In the genomic region with DNA sequence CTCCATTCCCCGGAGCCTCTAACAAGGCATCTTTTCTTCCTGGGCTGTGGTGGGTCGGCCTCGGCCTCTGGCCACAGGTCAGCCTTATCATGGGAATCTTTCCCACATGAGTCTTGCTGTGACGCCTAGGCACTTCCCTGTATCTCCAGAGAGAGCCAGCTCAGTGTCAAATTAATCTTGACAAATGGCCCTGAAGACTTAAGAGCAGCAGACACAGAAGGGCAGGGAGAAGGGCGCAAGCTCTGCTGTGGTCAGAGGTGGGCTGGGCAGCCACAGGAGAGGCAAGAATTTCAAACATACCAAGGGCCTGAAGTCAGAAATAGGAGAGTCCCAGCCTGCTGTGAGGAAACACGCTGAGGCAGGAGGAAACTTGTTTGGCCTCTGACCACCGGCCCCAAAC, we compare ENCODE assay signal across 10 mouse cellular contexts. TPM values are rescaled to one million over a fixed set of nuclear protein-coding genes. Genes with fewer than 3 reads are reported as not detected.
DNase-seq lines count a peak whose midpoint lies in the region; ATAC-seq and TF ChIP-seq lines count a peak whose summit lies in the region.
"Had no signal": no experiment of that assay in that cellular context is flagged by ENCODE, and none has a peak within 500 bp of the region (broad histone marks: within the 10 kb centered on the region; RNA-seq: fewer than 3 reads in every experiment).

No protein-coding gene starts in this region.

- no peaks in the 10 kb centered on the region for H3K36me3 ChIP-seq in kidney, adult 2 months (ENCODE audit: control insufficient read depth, insufficient read depth, low read length)
- H3K36me3 ChIP-seq in kidney, embryonic 14.5 days (ENCODE audit: control insufficient read depth, insufficient read depth, low read length), result no peaks in the 10 kb centered on the region; the same call in 1 of the 2 replicates
- no peaks in the 10 kb centered on the region for H3K36me3 ChIP-seq in heart, postnatal 0 days (replicated peaks; ENCODE audit: control insufficient read depth, insufficient read depth, low read length)
- no peaks in the 10 kb centered on the region for H3K36me3 ChIP-seq in myocyte (ENCODE audit: control insufficient read depth, insufficient read depth)

- intact Hi-C loops in left cerebral cortex, postnatal 4 days (cut with DNase I), result no loop called here

- no peaks in the 10 kb centered on the region for H3K79me2 ChIP-seq in myocyte (ENCODE audit: control insufficient read depth, insufficient read depth)

- H3ac ChIP-seq in myocyte (ENCODE audit: control insufficient read depth, insufficient read length), result no peak overlapping the region

- no peaks in the 10 kb centered on the region for H3K9me3 ChIP-seq in kidney, embryonic 14.5 days (ENCODE audit: control insufficient read depth, low read length)
- H3K9me3 ChIP-seq in heart, postnatal 0 days (replicated peaks; ENCODE audit: control insufficient read depth, low read length), result no peaks in the 10 kb centered on the region

- no peak overlapping the region; the same call in 1 of the 2 replicates for H3K27ac ChIP-seq in kidney, adult 2 months (ENCODE audit: insufficient read depth, low read depth, low read length)
- H3K27ac ChIP-seq in kidney, embryonic 14.5 days (ENCODE audit: low read depth, low read length), result no peak overlapping the region
- H3K27ac ChIP-seq in heart, postnatal 0 days (ENCODE audit: low read depth), result peak overlapping the region; percentile 87

- DNase-seq in kidney, adult 2 months, result peak; percentile 76
- peak; percentile 72 for DNase-seq in adrenal gland, postnatal 14 days
- no peak for DNase-seq in heart, postnatal 0 days (ENCODE audit: low spot score)
- DNase-seq in left cerebral cortex, postnatal 4 days, result no peak
- no peak for DNase-seq in ovary, postnatal 36 days (ENCODE audit: low spot score)
- no peak for DNase-seq in c-Kit-positive CD71-positive TER-119-positive erythroid progenitor cells, embryonic 14.5 days (ENCODE audit: low spot score)
- DNase-seq: cerebellum, postnatal 25 days; gastrocnemius, postnatal 14 days had no signal

- 43% methylated on average over 7 of the region's 7 CpGs for WGBS in kidney, adult 2 months
- WGBS in kidney, embryonic 14.5 days, result 20% methylated on average over 7 of the region's 7 CpGs
- WGBS in heart, postnatal 0 days, result 24% methylated on average over 7 of the region's 7 CpGs

- H3K4me2 ChIP-seq in kidney, embryonic 14.5 days (replicated peaks; ENCODE audit: low read depth, low read length), result no peak overlapping the region
- no peak overlapping the region for H3K4me2 ChIP-seq in heart, postnatal 0 days (ENCODE audit: low read depth, low read length)
- H3K4me2 ChIP-seq in myocyte (ENCODE audit: low read depth), result peak overlapping the region; percentile 70

- TF ChIP-seq CTCF in kidney, adult 2 months (conservative IDR thresholded peaks at IDR 0.05; ENCODE audit: insufficient read depth, insufficient read length, low read depth, low read length), result no peak
- no peak for TF ChIP-seq CTCF in heart, postnatal 0 days (IDR thresholded peaks at IDR 0.05; ENCODE audit: low read depth)

- TF ChIP-seq POLR2A in kidney, adult 2 months (IDR thresholded peaks at IDR 0.05; ENCODE audit: low read depth, low read length), result no peak
- TF ChIP-seq POLR2A in myocyte (IDR thresholded peaks at IDR 0.05; ENCODE audit: insufficient read length, low read depth), result no peak

- H3K4me3 ChIP-seq in kidney, adult 2 months (ENCODE audit: insufficient read depth, low read depth, low read length), result no peak overlapping the region
- no peak overlapping the region for H3K4me3 ChIP-seq in kidney, embryonic 14.5 days (ENCODE audit: low read length)
- H3K4me3 ChIP-seq in heart, postnatal 0 days (ENCODE audit: low read depth, low read length), result no peak overlapping the region
- H3K4me3 ChIP-seq in myocyte, result no peak overlapping the region

- no peak; the same call in 1 of the 2 replicates for ATAC-seq in kidney, embryonic 14.5 days (ENCODE audit: low FRiP score, low TSS enrichment)
- ATAC-seq in heart, postnatal 0 days (ENCODE audit: insufficient read depth, low read depth), result no peak

- no peaks in the 10 kb centered on the region for H3K27me3 ChIP-seq in kidney, adult 2 months (replicated peaks; ENCODE audit: control insufficient read depth, insufficient read depth, low read length)
- H3K27me3 ChIP-seq in kidney, embryonic 14.5 days (ENCODE audit: control insufficient read depth, insufficient read depth, low read length), result no peaks in the 10 kb centered on the region
- H3K27me3 ChIP-seq in heart, postnatal 0 days (ENCODE audit: control insufficient read depth, insufficient read depth, low read length), result no peaks in the 10 kb centered on the region
- H3K27me3 ChIP-seq in myocyte (ENCODE audit: control insufficient read depth, insufficient read depth, insufficient read length), result no peaks in the 10 kb centered on the region

- H3K4me1 ChIP-seq in kidney, adult 2 months (ENCODE audit: control insufficient read depth, insufficient read depth, low read length), result peaks cover 13% of the 10 kb centered on the region; the same call in 1 of the 2 replicates
- H3K4me1 ChIP-seq in kidney, embryonic 14.5 days (ENCODE audit: control insufficient read depth, insufficient read depth, low read length), result peaks cover 24% of the 10 kb centered on the region
- H3K4me1 ChIP-seq in heart, postnatal 0 days (ENCODE audit: control insufficient read depth, insufficient read depth), result peaks cover 52% of the 10 kb centered on the region

- H3K9ac ChIP-seq in kidney, embryonic 14.5 days (ENCODE audit: low read depth, low read length), result no peak overlapping the region
- H3K9ac ChIP-seq in heart, postnatal 0 days (replicated peaks; ENCODE audit: low read depth, low read length), result no peak overlapping the region

- no peak for TF ChIP-seq EP300 in heart, postnatal 0 days (IDR thresholded peaks at IDR 0.05; ENCODE audit: low read depth)

TF ChIP-seq in myocyte, 11 proteins besides CTCF, POLR2A, EP300 and RAD21:
- TF ChIP-seq TCF3 (IDR thresholded peaks at IDR 0.05; ENCODE audit: insufficient read length, low read depth), result peak; percentile 22
- peak; percentile 44 for TF ChIP-seq TCF12 (IDR thresholded peaks at IDR 0.05; ENCODE audit: insufficient read depth, poor library complexity, severe bottlenecking)
- no peak for TF ChIP-seq REST (IDR thresholded peaks at IDR 0.05; ENCODE audit: insufficient read depth, insufficient read length)
- TF ChIP-seq MYOG (IDR thresholded peaks at IDR 0.05; ENCODE audit: control insufficient read depth in 1 of 3, insufficient read depth in 1 of 3, insufficient read length in 2 of 3, low read depth in 2 of 3), result peak in 1 of 3 experiments; percentile 78
- TF ChIP-seq MYOD1 (IDR thresholded peaks at IDR 0.05; ENCODE audit: control insufficient read depth in 1 of 3, insufficient read length in 2 of 3, low read depth in 2 of 3), result peak in 2 of 3 experiments; percentile 3 to 48

RNA-seq across cellular contexts. Expression of a gene that starts 8.6 kb away (rescaled TPM):
- 5.2 and 6.0 TPM in 2 replicates for polyA plus RNA-seq in kidney, adult 2 months (2012; rRNA removed)
- polyA plus RNA-seq in kidney, embryonic 14.5 days (2014; fragmentation: Nextera tagmentation; extraction: Ambion mirVana), result 2.0 and 3.7 TPM in 2 replicates
- 6.6 and 8.4 TPM in 2 replicates for total RNA-seq in adrenal gland, postnatal 14 days (2021)
- total RNA-seq in heart, postnatal 0 days (2014; rRNA removed; ENCODE audit: low replicate concordance), result 20.2 and 23.8 TPM in 2 replicates
- 7.5 and 11.2 TPM in 2 replicates for polyA plus RNA-seq in heart, postnatal 0 days (2015; fragmentation: Nextera tagmentation; extraction: Ambion mirVana)
- 4.6 TPM for polyA plus RNA-seq in myocyte (2012; fragmentation: generic; extraction: Trizol)
- total RNA-seq in left cerebral cortex, postnatal 4 days (2021), result 1 to 10 TPM; 1.4 to 1.9 TPM

RNA-seq across cellular contexts. Expression of a gene that starts 37.8 kb away (rescaled TPM):
- polyA plus RNA-seq in kidney, adult 2 months (2012; rRNA removed), result 31.9 and 43.0 TPM in 2 replicates
- polyA plus RNA-seq in kidney, embryonic 14.5 days (2014; fragmentation: Nextera tagmentation; extraction: Ambion mirVana), result 47.4 and 76.1 TPM in 2 replicates
- total RNA-seq in adrenal gland, postnatal 14 days (2021), result 151 and 187 TPM in 2 replicates
- total RNA-seq in heart, postnatal 0 days (2014; rRNA removed; ENCODE audit: low replicate concordance), result 213 and 278 TPM in 2 replicates
- polyA plus RNA-seq in heart, postnatal 0 days (2015; fragmentation: Nextera tagmentation; extraction: Ambion mirVana), result 50.1 and 51.9 TPM in 2 replicates
- 51.6 TPM for polyA plus RNA-seq in myocyte (2012; fragmentation: generic; extraction: Trizol)
- total RNA-seq in left cerebral cortex, postnatal 4 days (2021), result 10 to 100 TPM; 76.4 to 80.1 TPM

RNA-seq across cellular contexts. Expression of a gene that starts 43.0 kb away (rescaled TPM):
- 494 and 636 TPM in 2 replicates for polyA plus RNA-seq in kidney, adult 2 months (2012; rRNA removed)
- polyA plus RNA-seq in kidney, embryonic 14.5 days (2014; fragmentation: Nextera tagmentation; extraction: Ambion mirVana), result 168 and 204 TPM in 2 replicates
- total RNA-seq in adrenal gland, postnatal 14 days (2021), result 188 and 208 TPM in 2 replicates
- total RNA-seq in heart, postnatal 0 days (2014; rRNA removed; ENCODE audit: low replicate concordance), result 22.9 and 63.8 TPM in 2 replicates
- 55.8 and 59.6 TPM in 2 replicates for polyA plus RNA-seq in heart, postnatal 0 days (2015; fragmentation: Nextera tagmentation; extraction: Ambion mirVana)
- polyA plus RNA-seq in myocyte (2012; fragmentation: generic; extraction: Trizol), result 219 TPM
- total RNA-seq in left cerebral cortex, postnatal 4 days (2021), result 10 to 100 TPM; 10.9 to 11.3 TPM

Comparison
In these comparisons a context has a peak if more than half of its experiments do, and no peak if none do; other contexts are left out.
1. DNase-seq: peak in kidney, adult 2 months (single experiment) and adrenal gland, postnatal 14 days (single experiment); none in heart, postnatal 0 days (single experiment), left cerebral cortex, postnatal 4 days (single experiment), ovary, postnatal 36 days (single experiment) and c-Kit-positive CD71-positive TER-119-positive erythroid progenitor cells, embryonic 14.5 days (single experiment).